Mouse (Mus musculus) C2C12 (cell line): ENCODE results near the gene Pou3f1.

Experiments used
- CTCF ChIP-seq: IDR thresholded peaks from one replicate; pipeline ENCODE4 v1.5.1; 2011; ENCODE audit not compliant: control insufficient read depth, insufficient read depth, insufficient read length
- MAX ChIP-seq: IDR thresholded peaks from one replicate; pipeline ENCODE4 v1.6.1; 2011; ENCODE audit warnings: mild to moderate bottlenecking, control low read depth
- MYOD1 ChIP-seq: IDR thresholded peaks from one replicate; pipeline ENCODE4 v1.6.1; 2011; ENCODE audit warnings: low read depth; ENCODE audit not compliant: control insufficient read depth, insufficient read length
- USF1 ChIP-seq: IDR thresholded peaks from one replicate; pipeline ENCODE4 v1.6.1; 2011; ENCODE audit warnings: low read depth, mild to moderate bottlenecking, control low read depth, moderate library complexity

DNA sequence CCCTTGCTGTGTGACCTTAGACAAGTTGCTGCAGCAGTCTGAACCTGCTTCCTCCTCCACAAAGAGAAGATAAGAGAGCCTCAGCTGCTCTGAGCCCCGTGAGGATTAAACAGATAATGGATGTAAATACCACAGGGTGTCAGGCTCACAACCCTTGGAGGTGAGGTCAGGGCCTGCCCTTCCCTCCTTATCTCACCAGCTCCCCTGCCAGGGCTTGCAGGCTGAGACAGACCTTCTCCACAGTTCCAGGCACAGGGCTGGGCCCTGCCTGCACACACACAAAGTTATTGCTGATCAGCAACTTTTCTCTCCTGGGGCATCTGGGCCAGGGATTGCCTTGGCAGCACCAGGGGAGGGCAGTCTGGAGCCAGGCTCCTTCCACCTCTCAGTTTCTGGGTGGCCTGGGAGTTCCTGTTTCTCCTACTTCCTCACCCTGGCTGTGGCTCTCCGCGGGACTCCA lies 11.6 kb upstream of the Pou3f1 start:
- TF ChIP-seq CTCF (no peak), MYOD1 (no peak), MAX (no peak), USF1 (no peak)
